ENCODE assay signal across 13 mouse cellular contexts in genomic region chr13:16977743-16978142, GRCm38 (mm10).
DNase-seq lines count a peak whose midpoint lies in the region; ATAC-seq and TF ChIP-seq lines count a peak whose summit lies in the region.
"Had no signal": no experiment of that assay in that cellular context is flagged by ENCODE, and none has a peak within 500 bp of the region (broad histone marks: within the 10 kb centered on the region; RNA-seq: fewer than 3 reads in every experiment).

No protein-coding gene starts in this region.

- H3K4me2 ChIP-seq in heart, embryonic 15.5 days, result 0 out of 2 replicates have a peak overlapping the region, but pooled peaks have one; percentile 4
- H3K4me2 ChIP-seq: liver, embryonic 12.5 days had no signal

- no peaks in the 10 kb centered on the region for H3K36me3 ChIP-seq in heart, embryonic 15.5 days
- H3K36me3 ChIP-seq: liver, embryonic 12.5 days had no signal

- no peak for DNase-seq in heart, postnatal 36 days
- DNase-seq in frontal cortex, adult 2 months (ENCODE audit: extremely low spot score in 1 of 2, low spot score in 1 of 2), result peak; percentile 81 to 84
- peak; percentile 45 to 70 for DNase-seq in left cerebral cortex, adult 2 months (ENCODE audit: extremely low spot score in 1 of 2, low spot score in 2 of 2)
- DNase-seq in right cerebral cortex, postnatal 25 days, result peak; percentile 73
- DNase-seq in adrenal gland, adult 2 months, result no peak
- DNase-seq in urinary bladder, postnatal 10 days (ENCODE audit: low spot score), result no peak
- DNase-seq in lung, postnatal 36 days, result no peak
- DNase-seq: adrenal gland, postnatal 14 days; heart, adult 2 months; kidney, postnatal 4 days; lung, postnatal 14 days had no signal

- WGBS in heart, embryonic 15.5 days, result 50% methylated on average over 6 of the region's 6 CpGs

- no peaks in the 10 kb centered on the region for H3K9me3 ChIP-seq in heart, embryonic 15.5 days (replicated peaks)
- H3K9me3 ChIP-seq: liver, embryonic 12.5 days had no signal

- no peak for ATAC-seq in heart, embryonic 15.5 days (replicated peaks; ENCODE audit: insufficient number of reproducible peaks, insufficient read depth, low FRiP score, low read depth)
- ATAC-seq: liver, embryonic 12.5 days had no signal

- H3K9ac ChIP-seq in heart, embryonic 15.5 days, result no peak overlapping the region
- H3K9ac ChIP-seq: liver, embryonic 12.5 days had no signal

- no peak overlapping the region for H3K4me3 ChIP-seq in heart, embryonic 15.5 days
- H3K4me3 ChIP-seq in left cerebral cortex, adult 2 months, result no peak overlapping the region
- H3K4me3 ChIP-seq: heart, adult 2 months; liver, embryonic 12.5 days had no signal

- intact Hi-C loops in heart, postnatal 36 days (cut with DNase I), result no loop called here
- intact Hi-C loops in left cerebral cortex, adult 2 months (cut with DNase I), result loop anchor here (2.0 to 10.0 kb wide), 4 partner anchors 150 to 993 kb away; partner anchors contain the start of gene Inhba

- no peak for TF ChIP-seq CTCF in left cerebral cortex, adult 2 months (IDR thresholded peaks at IDR 0.05)

- H3K27me3 ChIP-seq in heart, embryonic 15.5 days, result no peaks in the 10 kb centered on the region
- H3K27me3 ChIP-seq: liver, embryonic 12.5 days had no signal

- H3K4me1 ChIP-seq in heart, embryonic 15.5 days (replicated peaks), result 0 out of 2 replicates have a peak, but pooled peaks cover 4% of the 10 kb centered on the region
- H3K4me1 ChIP-seq: liver, embryonic 12.5 days had no signal

- peak overlapping the region; percentile 28; the same call in 1 of the 2 replicates for H3K27ac ChIP-seq in heart, embryonic 15.5 days
- no peak overlapping the region; the same call in 1 of the 2 replicates for H3K27ac ChIP-seq in left cerebral cortex, adult 2 months
- H3K27ac ChIP-seq: heart, adult 2 months; liver, embryonic 12.5 days had no signal

Comparison
In these comparisons a context has a peak if more than half of its experiments do, and no peak if none do; other contexts are left out.
1. DNase-seq: peak in frontal cortex, adult 2 months (2 of 2), left cerebral cortex, adult 2 months (2 of 2) and right cerebral cortex, postnatal 25 days (single experiment); none in heart, postnatal 36 days (0 of 2), adrenal gland, adult 2 months (single experiment), urinary bladder, postnatal 10 days (single experiment) and lung, postnatal 36 days (single experiment).